Comparison of ENCODE assay signal across 19 mouse cellular contexts in the genomic region with DNA sequence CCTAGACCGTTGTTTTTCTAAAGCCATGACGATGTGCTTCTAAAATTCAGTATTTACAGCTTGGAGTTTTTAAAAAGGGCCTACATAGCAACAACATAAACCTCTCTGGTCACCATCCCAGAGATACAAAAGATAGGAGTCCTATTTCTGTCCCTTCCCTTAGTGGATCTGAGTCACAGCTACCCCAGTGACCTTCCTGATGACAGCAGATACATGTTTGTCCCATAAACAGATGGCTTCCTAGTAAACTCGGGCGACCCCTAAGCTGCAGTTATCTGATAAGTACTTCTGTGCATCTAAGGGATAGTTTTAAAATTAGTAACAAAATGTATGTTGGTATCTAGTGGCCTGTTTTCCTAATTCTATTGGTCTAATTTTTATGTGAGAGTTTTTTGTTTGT. TPM values are rescaled to one million over a fixed set of nuclear protein-coding genes. Genes with fewer than 3 reads are reported as not detected.
A peak's percentile ranks its signal among the peaks of the same experiment; 100 is the strongest.
DNase-seq lines count a peak whose midpoint lies in the region; ATAC-seq and TF ChIP-seq lines count a peak whose summit lies in the region.
"Had no signal": no experiment of that assay in that cellular context is flagged by ENCODE, and none has a peak within 500 bp of the region (broad histone marks: within the 10 kb centered on the region; RNA-seq: fewer than 3 reads in every experiment).

No protein-coding gene starts in this region.

- no peak for TF ChIP-seq CTCF in gastrocnemius, adult 2 months (IDR thresholded peaks at IDR 0.05)
- no peak for TF ChIP-seq CTCF in heart, postnatal 0 days (IDR thresholded peaks at IDR 0.05; ENCODE audit: low read depth)
- TF ChIP-seq CTCF in left cerebral cortex, adult 2 months (IDR thresholded peaks at IDR 0.05) = no peak

- TF ChIP-seq EP300 in heart, postnatal 0 days (IDR thresholded peaks at IDR 0.05; ENCODE audit: low read depth) = no peak

- no peak overlapping the region for H3K4me3 ChIP-seq in gastrocnemius, adult 2 months
- no peak overlapping the region for H3K4me3 ChIP-seq in heart, postnatal 0 days (ENCODE audit: low read depth, low read length)
- no peak overlapping the region for H3K4me3 ChIP-seq in left cerebral cortex, adult 2 months
- no peak overlapping the region for H3K4me3 ChIP-seq in myocyte
- H3K4me3 ChIP-seq: forebrain, embryonic 12.5 days; hindbrain, embryonic 12.5 days; liver, embryonic 12.5 days; megakaryocyte, embryonic 14.5 days had no signal

- H3K9me3 ChIP-seq in heart, postnatal 0 days (replicated peaks; ENCODE audit: control insufficient read depth, low read length) = no peaks in the 10 kb centered on the region
- H3K9me3 ChIP-seq: forebrain, embryonic 12.5 days; hindbrain, embryonic 12.5 days; liver, embryonic 12.5 days had no signal

- H3ac ChIP-seq in myocyte (ENCODE audit: control insufficient read depth, insufficient read length) = no peak overlapping the region

- H3K4me2 ChIP-seq in heart, postnatal 0 days (ENCODE audit: low read depth, low read length) = no peak overlapping the region
- peak overlapping the region; percentile 62 for H3K4me2 ChIP-seq in myocyte (ENCODE audit: low read depth)
- H3K4me2 ChIP-seq: forebrain, embryonic 12.5 days; hindbrain, embryonic 12.5 days; liver, embryonic 12.5 days; lung, embryonic 14.5 days had no signal

- no peak for ATAC-seq in heart, postnatal 0 days (ENCODE audit: insufficient read depth, low read depth)
- ATAC-seq: activated CD4-positive, CD25-positive, alpha-beta regulatory T cell, adult 4 months; inflammation-experienced regulatory T-cells, adult 6 months; liver, embryonic 12.5 days; midbrain, embryonic 16.5 days had no signal

- DNase-seq in gastrocnemius, adult 2 months = no peak
- DNase-seq in gastrocnemius, postnatal 4 days (ENCODE audit: low spot score in 2 of 2) = no peak
- no peak for DNase-seq in heart, postnatal 0 days (ENCODE audit: low spot score)
- no peak for DNase-seq in heart, adult 8-10 months (ENCODE audit: low spot score)
- DNase-seq in left cerebral cortex, adult 2 months (ENCODE audit: extremely low spot score in 1 of 2, low spot score in 2 of 2) = no peak
- DNase-seq in left cerebral cortex, adult 8-10 months (ENCODE audit: low spot score in 2 of 2) = no peak
- DNase-seq: B cell, adult 2 months; cerebellum, adult 9-11 months; gastrocnemius, postnatal 36 days; lung, embryonic 14.5 days; thymus, postnatal 4 days had no signal

- peaks cover 81% of the 10 kb centered on the region for H3K79me2 ChIP-seq in myocyte (ENCODE audit: control insufficient read depth, insufficient read depth)

- TF ChIP-seq POLR2A in myocyte (IDR thresholded peaks at IDR 0.05; ENCODE audit: insufficient read length, low read depth) = no peak

- no peak overlapping the region for H3K9ac ChIP-seq in heart, postnatal 0 days (replicated peaks; ENCODE audit: low read depth, low read length)
- H3K9ac ChIP-seq: forebrain, embryonic 12.5 days; hindbrain, embryonic 12.5 days; liver, embryonic 12.5 days; lung, embryonic 14.5 days had no signal

- H3K4me1 ChIP-seq in heart, postnatal 0 days (ENCODE audit: control insufficient read depth, insufficient read depth) = peaks cover 49% of the 10 kb centered on the region
- H3K4me1 ChIP-seq: megakaryocyte, embryonic 14.5 days had no signal

- peak overlapping the region; percentile 80 for H3K27ac ChIP-seq in gastrocnemius, adult 2 months
- H3K27ac ChIP-seq in heart, postnatal 0 days (ENCODE audit: low read depth) = peak overlapping the region; percentile 83; the same call in 1 of the 2 replicates
- H3K27ac ChIP-seq in left cerebral cortex, adult 2 months = peak overlapping the region; percentile 59
- H3K27ac ChIP-seq: forebrain, embryonic 12.5 days; hindbrain, embryonic 12.5 days; liver, embryonic 12.5 days had no signal

- intact Hi-C loops in gastrocnemius, adult 2 months (cut with DNase I) = no loop called here
- intact Hi-C loops in left cerebral cortex, adult 2 months (cut with DNase I) = no loop called here

- 29% methylated on average over 4 of the region's 4 CpGs for WGBS in heart, postnatal 0 days

- no peaks in the 10 kb centered on the region for H3K27me3 ChIP-seq in heart, postnatal 0 days (ENCODE audit: control insufficient read depth, insufficient read depth, low read length)
- H3K27me3 ChIP-seq in myocyte (ENCODE audit: control insufficient read depth, insufficient read depth, insufficient read length) = no peaks in the 10 kb centered on the region
- H3K27me3 ChIP-seq: forebrain, embryonic 12.5 days; hindbrain, embryonic 12.5 days; liver, embryonic 12.5 days; megakaryocyte, embryonic 14.5 days had no signal

- H3K36me3 ChIP-seq in heart, postnatal 0 days (replicated peaks; ENCODE audit: control insufficient read depth, insufficient read depth, low read length) = no peaks in the 10 kb centered on the region
- no peaks in the 10 kb centered on the region for H3K36me3 ChIP-seq in myocyte (ENCODE audit: control insufficient read depth, insufficient read depth)
- H3K36me3 ChIP-seq: hindbrain, embryonic 12.5 days; liver, embryonic 12.5 days had no signal

TF ChIP-seq in myocyte, 11 proteins besides CTCF, POLR2A, EP300 and RAD21:
- TF ChIP-seq SRF (IDR thresholded peaks at IDR 0.05; ENCODE audit: control insufficient read depth, insufficient read length, low read depth) (no peak), TCF3 (IDR thresholded peaks at IDR 0.05; ENCODE audit: insufficient read length, low read depth) (no peak)

RNA-seq across cellular contexts. Expression of a gene that starts 26.1 kb away (rescaled TPM):
- total RNA-seq in gastrocnemius, adult 2 months (2021) = 100 to 1,000 TPM in 1 of 2 experiments, 10 to 100 TPM in 1; 66.5 to 103 TPM
- 100 to 1,000 TPM; 259 to 283 TPM for total RNA-seq in gastrocnemius, postnatal 4 days (2021)
- total RNA-seq in heart, postnatal 0 days (2014; rRNA removed; ENCODE audit: low replicate concordance) = 139 and 171 TPM in 2 replicates
- 119 and 122 TPM in 2 replicates for polyA plus RNA-seq in heart, postnatal 0 days (2015; fragmentation: Nextera tagmentation; extraction: Ambion mirVana)
- 100 to 1,000 TPM; 121 to 133 (median 126) TPM for total RNA-seq in heart, adult 8-10 months (2022)
- total RNA-seq in left cerebral cortex, adult 2 months (2021) = 1,000 to 10,000 TPM; 1,405 to 1,415 TPM
- total RNA-seq in left cerebral cortex, adult 8-10 months (2022) = 1,000 to 10,000 TPM; 1,370 to 1,422 (median 1,398) TPM
- 207 TPM for polyA plus RNA-seq in myocyte (2012; fragmentation: generic; extraction: Trizol)
